Mouse (Mus musculus): ENCODE data around the gene Hdgfl3.

GRCm38 (mm10) chr7:81966195-81966594 is 31.9 kb upstream of the Hdgfl3 start:
- no peak for TF ChIP-seq CTCF (IDR thresholded peaks at IDR 0.05; ENCODE audit: low read depth)
- no peak for TF ChIP-seq EP300 (IDR thresholded peaks at IDR 0.05; ENCODE audit: low read depth)

Measured in liver, embryonic 14.5 days (tissue).